Mouse (Mus musculus) layer of hippocampus, postnatal 36 days (tissue): ENCODE measurements around the gene Akap2. TPM values are rescaled to one million over a fixed set of nuclear protein-coding genes. Genes with fewer than 3 reads are reported as not detected.
"Not testable (repeated sequence)": the region's sequence is repeated elsewhere in the genome, so short reads cannot be mapped to it uniquely, and the experiment has no call there.

Experiments used
- DNase-seq, 2 experiments: peaks; one replicate each; pipeline ENCODE4 v3.0.0; 2022
- total RNA-seq, 2 experiments: library from RNA; stranded (reverse); gene quantifications; 2 replicates each; pipeline ENCODE4 v1.2.3; 2021

Akap2 gene
- total RNA-seq, 2 experiments from 2014 or later: 45.8 to 52.7 TPM

GRCm38 (mm10) chr4:57867454-57867853 lies 150.0 kb downstream of the Akap2 start:
- DNase-seq: no peak

GRCm38 (mm10) chr4:57879137-57879536 lies 161.7 kb downstream of the Akap2 start:
- DNase-seq: no peak

- DNase-seq: peak; percentile 69 to 81
These were observed 162.4 kb downstream of the Akap2 start for GRCm38 (mm10) chr4:57879804-57880357.

- DNase-seq: no peak
These were observed 166.3 kb downstream of the Akap2 start for GRCm38 (mm10) chr4:57883520-57884421.

- DNase-seq: no peak
These were observed 167.1 kb downstream of the Akap2 start for GRCm38 (mm10) chr4:57884511-57884910.

GRCm38 (mm10) chr4:57885186-57885585 lies 167.7 kb downstream of the Akap2 start:
- DNase-seq: no peak

- no peak for DNase-seq
These were observed 168.8 kb downstream of the Akap2 start for GRCm38 (mm10) chr4:57886066-57886887.

- DNase-seq: no peak
These were observed 169.4 kb downstream of the Akap2 start for GRCm38 (mm10) chr4:57886888-57887230.

- no peak for DNase-seq
These were observed 170.8 kb downstream of the Akap2 start for GRCm38 (mm10) chr4:57888246-57888645.

- DNase-seq: not testable (repeated sequence)
These were observed 171.5 kb downstream of the Akap2 start for GRCm38 (mm10) chr4:57888978-57889377.

GRCm38 (mm10) chr4:57889773-57890172 lies 172.3 kb downstream of the Akap2 start:
- no peak for DNase-seq

- no peak for DNase-seq
These were observed 174.6 kb downstream of the Akap2 start for GRCm38 (mm10) chr4:57892001-57892586.

GRCm38 (mm10) chr4:57895140-57895539 lies 177.7 kb downstream of the Akap2 start:
- DNase-seq: no peak

GRCm38 (mm10) chr4:57895902-57896301 lies 178.4 kb downstream of the Akap2 start:
- no peak for DNase-seq

- DNase-seq: no peak
These were observed 179.2 kb downstream of the Akap2 start for GRCm38 (mm10) chr4:57896631-57897030.

GRCm38 (mm10) chr4:57901210-57901609 lies 183.8 kb downstream of the Akap2 start:
- peak; percentile 28 to 34 for DNase-seq

- no peak for DNase-seq
These were observed 185.2 kb downstream of the Akap2 start for GRCm38 (mm10) chr4:57902619-57903018.

GRCm38 (mm10) chr4:57904211-57904610 lies 186.8 kb downstream of the Akap2 start:
- DNase-seq: peak; percentile 45 to 55

GRCm38 (mm10) chr4:57904638-57905037 lies 187.2 kb downstream of the Akap2 start:
- DNase-seq: no peak

- DNase-seq: no peak
These were observed 189.3 kb downstream of the Akap2 start for GRCm38 (mm10) chr4:57906708-57907107.

GRCm38 (mm10) chr4:57908860-57909259 lies 191.4 kb downstream of the Akap2 start:
- DNase-seq: no peak

- no peak for DNase-seq
These were observed 195.6 kb downstream of the Akap2 start for GRCm38 (mm10) chr4:57913021-57913420.
